Mouse (Mus musculus) midbrain, embryonic 14.5 days (tissue): ENCODE measurements around the gene Csrnp1. TPM values are rescaled to one million over a fixed set of nuclear protein-coding genes. Genes with fewer than 3 reads are reported as not detected.

Source experiments
- ATAC-seq: fragments of 200-750 bp; cut with Nextera tagmentation; 2 replicates; pipeline ENCODE4 v1.8.0; 2017; ENCODE audit warnings: moderate number of reproducible peaks, moderate library complexity; ENCODE audit not compliant: low FRiP score, low TSS enrichment
- DNase-seq: peaks from one replicate; pipeline ENCODE4 v3.0.0-alpha.2; 2015
- H3K27ac ChIP-seq: fragments of 300-500 bp; sonication (generic); replicated peaks from 2 replicates; pipeline ENCODE4 v1.5.1; 2014; ENCODE audit warnings: mild to moderate bottlenecking, low read depth, low read length, moderate library complexity
- H3K27me3 ChIP-seq: fragments of 300-500 bp; sonication (generic); 2 replicates; pipeline ENCODE4 v1.6.1; 2014; ENCODE audit warnings: low read length, control low read depth, mixed read lengths; ENCODE audit not compliant: control insufficient read depth, insufficient read depth
- H3K36me3 ChIP-seq: fragments of 300-500 bp; sonication (generic); 2 replicates; pipeline ENCODE4 v1.6.1; 2014; ENCODE audit warnings: low read length, control low read depth; ENCODE audit not compliant: control insufficient read depth, insufficient read depth
- H3K4me1 ChIP-seq: fragments of 300-500 bp; sonication (generic); 2 replicates; pipeline ENCODE4 v1.6.1; 2014; ENCODE audit warnings: mild to moderate bottlenecking, antibody characterized with exemption, low read length, control low read depth; ENCODE audit not compliant: control insufficient read depth, insufficient read depth
- H3K4me2 ChIP-seq: fragments of 300-500 bp; sonication (generic); 2 replicates; pipeline ENCODE4 v1.6.1; 2014; ENCODE audit warnings: mild to moderate bottlenecking, low read length, moderate library complexity
- H3K4me3 ChIP-seq: fragments of 300-500 bp; sonication (generic); replicated peaks from 2 replicates; pipeline ENCODE4 v1.5.1; 2014; ENCODE audit warnings: low read depth, low read length
- H3K9ac ChIP-seq: fragments of 300-500 bp; sonication (generic); replicated peaks from 2 replicates; pipeline ENCODE4 v1.6.1; 2014; ENCODE audit warnings: mild to moderate bottlenecking, low read length, moderate library complexity
- H3K9me3 ChIP-seq: fragments of 300-500 bp; sonication (generic); 2 replicates; pipeline ENCODE4 v1.6.1; 2016; ENCODE audit warnings: low read length, control low read depth, mixed read lengths; ENCODE audit not compliant: control insufficient read depth
- WGBS: fragments of 180-500 bp; shearing (Covaris S2); extraction: QIAGEN DNeasy Blood & Tissue Kit; methylation state at CpG from one replicate; pipeline ENCODE4 v1.1.7; 2014; 5-methylcytosine and 5-hydroxymethylcytosine counted together
- polyA plus RNA-seq: library from polyadenylated mRNA; unstranded; fragments of >200 nt; fragmentation: Nextera tagmentation; extraction: Ambion mirVana; gene quantifications from 2 replicates; pipeline ENCODE4 v1.2.1, GENCODE M21; 2014

The Csrnp1 gene
- polyA plus RNA-seq, 1 experiment from 2014 or later, result 0.67 TPM

DNA sequence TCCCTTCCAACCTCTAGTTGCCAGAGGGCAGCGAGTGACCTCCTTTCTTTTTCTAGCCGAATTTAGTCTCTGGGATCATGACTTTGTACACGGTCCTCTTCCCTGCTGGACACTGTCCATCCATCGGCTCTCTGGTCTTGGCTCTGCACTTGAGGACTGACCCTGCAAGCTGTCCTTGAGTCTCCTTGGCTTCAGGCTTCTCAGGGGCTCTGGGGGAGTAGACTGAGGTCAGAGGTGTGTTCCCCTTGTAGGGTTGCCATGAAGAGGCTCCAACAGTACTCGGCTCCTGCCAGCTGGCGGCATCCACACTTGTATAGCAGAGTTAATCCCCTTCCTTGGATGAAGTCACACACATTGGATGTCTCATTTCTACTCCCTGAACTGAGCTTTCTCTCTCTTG, 15.2 kb upstream of the Csrnp1 start:
- 69% methylated on average over 6 of the region's 6 CpGs for WGBS
- Histone ChIP-seq H3K36me3 (no peaks in the 10 kb centered on the region), H3K4me2 (no peak overlapping the region), H3K4me3 (no peak overlapping the region), H3K27me3 (no peaks in the 10 kb centered on the region), H3K27ac (no peak overlapping the region), H3K9me3 (no peaks in the 10 kb centered on the region), H3K9ac (no peak overlapping the region), H3K4me1 (0 out of 2 replicates have a peak, but pooled peaks cover 3% of the 10 kb centered on the region)
- DNase-seq, result no peak
- no peak for ATAC-seq

DNA sequence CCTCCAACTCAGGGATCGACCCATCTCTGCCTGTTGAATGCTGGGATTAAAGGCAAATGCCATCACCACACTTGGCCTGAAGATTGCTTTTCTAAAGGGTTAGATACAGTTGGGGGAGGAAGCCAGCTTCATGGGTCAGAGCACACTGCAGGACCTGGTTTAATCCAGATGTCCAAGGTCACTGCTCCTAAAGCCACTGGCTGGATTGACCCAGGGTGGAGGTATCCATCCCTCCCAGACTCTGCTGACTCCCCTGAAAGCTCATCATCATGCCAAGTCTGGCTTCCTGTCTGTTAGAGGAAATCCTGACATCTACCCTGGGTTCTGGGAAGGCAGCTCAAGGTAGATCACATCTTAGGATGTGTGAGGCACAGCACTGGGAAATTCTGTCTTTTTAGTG, 14.3 kb upstream of the Csrnp1 start:
- 63% methylated on average over 1 of the region's 1 CpGs for WGBS
- no peak for DNase-seq
- Histone ChIP-seq H3K27me3 (no peaks in the 10 kb centered on the region), H3K4me3 (no peak overlapping the region), H3K36me3 (no peaks in the 10 kb centered on the region), H3K9me3 (no peaks in the 10 kb centered on the region), H3K4me1 (no peaks in the 10 kb centered on the region), H3K4me2 (no peak overlapping the region), H3K27ac (no peak overlapping the region), H3K9ac (no peak overlapping the region)
- no peak for ATAC-seq

GRCm38 (mm10) chr9:119996080-119996479, 11.6 kb upstream of the Csrnp1 start:
- Histone ChIP-seq H3K27ac (no peak overlapping the region), H3K4me3 (no peak overlapping the region)
- WGBS, result 90% methylated on average over 4 of the region's 4 CpGs

DNA sequence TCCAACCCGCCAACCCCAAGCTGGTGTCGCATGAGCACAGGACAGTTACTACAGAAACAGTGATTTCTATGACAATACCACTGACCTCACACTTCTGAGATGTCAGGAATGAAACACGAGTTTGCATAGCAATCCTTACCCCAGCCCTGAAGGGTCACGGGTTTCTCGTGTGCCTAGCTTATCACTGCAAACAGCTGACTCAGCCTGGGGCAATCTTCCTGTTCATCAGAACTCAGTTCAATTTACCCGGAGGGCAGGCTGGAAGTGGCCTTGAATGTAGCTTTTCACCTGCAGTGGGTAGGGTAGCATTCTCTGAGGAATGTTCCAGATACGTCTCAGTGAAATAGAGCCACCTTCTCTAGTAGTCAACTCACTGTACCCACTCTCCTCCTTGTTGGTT, 9.7 kb upstream of the Csrnp1 start:
- Histone ChIP-seq H3K4me3 (no peak overlapping the region), H3K27me3 (no peaks in the 10 kb centered on the region), H3K4me1 (no peaks in the 10 kb centered on the region), H3K27ac (no peak overlapping the region), H3K9me3 (no peaks in the 10 kb centered on the region), H3K4me2 (no peak overlapping the region), H3K36me3 (no peaks in the 10 kb centered on the region), H3K9ac (no peak overlapping the region)
- DNase-seq, result no peak
- 80% methylated on average over 7 of the region's 7 CpGs for WGBS
- no peak for ATAC-seq

More at GRCm38 (mm10) chr9:119996080-119996479, 11.6 kb upstream of the Csrnp1 start:
- no peak for DNase-seq
- no peaks in the 10 kb centered on the region for H3K27me3 ChIP-seq
- no peak overlapping the region for H3K4me2 ChIP-seq
- H3K9me3 ChIP-seq, result no peaks in the 10 kb centered on the region
- no peaks in the 10 kb centered on the region for H3K4me1 ChIP-seq
- H3K36me3 ChIP-seq, result no peaks in the 10 kb centered on the region
- ATAC-seq, result no peak
- no peak overlapping the region for H3K9ac ChIP-seq

DNA sequence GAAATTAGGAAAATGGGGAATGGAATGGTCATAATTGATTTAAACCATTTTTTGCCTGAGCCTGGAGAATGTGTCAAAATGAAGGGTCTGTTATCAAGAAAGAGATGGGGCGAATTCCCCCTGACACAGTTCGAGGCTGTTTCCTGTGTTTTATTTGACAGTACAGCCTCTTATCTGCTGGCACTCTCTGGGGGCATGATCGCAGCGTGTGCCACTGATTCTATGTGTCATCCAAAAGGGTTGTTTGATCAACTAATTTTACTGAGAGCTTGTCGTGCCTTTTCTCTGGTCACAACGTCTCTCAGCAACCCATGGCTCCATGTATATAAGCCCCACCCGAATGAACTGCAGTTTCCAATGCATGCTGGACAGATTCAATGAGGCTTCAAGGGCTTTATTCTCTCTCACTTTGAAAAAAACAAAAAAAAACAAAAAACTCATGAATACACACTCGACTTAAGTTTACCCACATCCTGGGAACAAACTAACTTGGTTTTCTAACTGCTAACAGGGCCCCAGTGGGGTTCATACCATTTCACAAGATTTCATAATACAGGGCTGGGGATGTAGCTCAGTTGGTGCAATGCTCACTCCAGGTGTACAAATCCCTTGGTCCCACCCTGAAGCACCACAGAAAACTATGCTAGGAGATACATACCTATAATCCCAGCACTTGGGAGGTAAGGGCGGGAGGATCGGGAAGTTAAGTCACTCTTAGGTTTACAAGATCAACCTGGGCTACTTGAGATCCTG, 8.8 kb upstream of the Csrnp1 start:
- Histone ChIP-seq H3K9ac (no peak overlapping the region), H3K4me1 (no peaks in the 10 kb centered on the region), H3K4me3 (no peak overlapping the region), H3K27ac (no peak overlapping the region), H3K4me2 (no peak overlapping the region), H3K9me3 (no peaks in the 10 kb centered on the region), H3K36me3 (no peaks in the 10 kb centered on the region), H3K27me3 (no peaks in the 10 kb centered on the region)
- DNase-seq (no peak), ATAC-seq (no peak)
- WGBS, result 76% methylated on average over 10 of the region's 10 CpGs

DNA sequence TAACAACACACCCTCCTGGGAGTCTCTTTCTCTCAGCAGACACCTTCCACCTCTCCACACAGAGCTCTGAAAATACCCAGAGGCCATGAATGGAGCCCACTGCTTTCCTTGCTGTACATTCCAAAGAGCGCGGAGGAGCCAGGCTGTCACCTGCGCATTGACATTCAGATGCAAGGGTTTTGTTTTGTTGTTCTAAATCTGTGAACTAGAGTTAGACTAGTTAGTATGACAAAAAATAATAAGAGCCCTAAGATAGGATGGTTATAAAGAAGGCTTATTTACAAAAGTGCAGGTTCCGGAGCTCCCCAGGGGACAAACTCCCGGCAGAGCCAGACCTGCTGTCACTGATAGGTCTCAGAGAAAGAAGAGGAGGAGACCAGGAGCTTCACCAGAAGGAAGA, 6.9 kb upstream of the Csrnp1 start:
- ATAC-seq (no peak), DNase-seq (no peak)
- no peaks in the 10 kb centered on the region for H3K36me3 ChIP-seq
- H3K9me3 ChIP-seq, result no peaks in the 10 kb centered on the region
- no peak overlapping the region for H3K9ac ChIP-seq
- H3K27me3 ChIP-seq, result no peaks in the 10 kb centered on the region
- H3K4me3 ChIP-seq, result no peak overlapping the region
- no peak overlapping the region for H3K27ac ChIP-seq
- H3K4me1 ChIP-seq, result no peaks in the 10 kb centered on the region
- 12% methylated on average over 5 of the region's 5 CpGs for WGBS
- H3K4me2 ChIP-seq, result no peak overlapping the region

DNA sequence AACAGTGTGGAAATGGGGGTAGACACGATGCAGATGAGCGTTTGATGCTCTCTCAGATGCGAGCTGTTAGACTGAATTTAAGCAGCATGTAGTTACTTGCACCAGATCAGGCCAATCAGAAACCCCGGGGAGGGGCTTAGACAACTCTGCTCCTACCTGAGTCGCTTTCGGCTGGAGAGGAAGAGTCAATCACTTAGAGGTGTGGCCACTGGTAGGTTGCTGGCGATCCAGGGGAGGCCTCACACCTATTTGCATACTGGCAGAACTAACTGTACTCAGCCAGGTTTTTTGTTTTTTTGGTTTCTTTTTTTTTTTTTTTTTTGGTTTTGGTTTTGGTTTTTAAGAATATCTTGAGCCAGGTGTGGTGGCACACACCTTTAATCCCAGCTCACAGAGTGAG, 3.8 kb upstream of the Csrnp1 start:
- no peak overlapping the region for H3K4me2 ChIP-seq
- H3K9me3 ChIP-seq, result no peaks in the 10 kb centered on the region
- 55% methylated on average over 7 of the region's 7 CpGs for WGBS
- ATAC-seq (no peak), DNase-seq (no peak)
- no peaks in the 10 kb centered on the region for H3K36me3 ChIP-seq
- H3K27me3 ChIP-seq, result peaks cover 11% of the 10 kb centered on the region
- peaks cover 3% of the 10 kb centered on the region for H3K4me1 ChIP-seq
- no peak overlapping the region for H3K27ac ChIP-seq
- H3K4me3 ChIP-seq, result no peak overlapping the region
- no peak overlapping the region for H3K9ac ChIP-seq

- Histone ChIP-seq H3K27ac (no peak overlapping the region), H3K36me3 (no peaks in the 10 kb centered on the region), H3K27me3 (peaks cover 21% of the 10 kb centered on the region), H3K4me3 (no peak overlapping the region), H3K9me3 (no peaks in the 10 kb centered on the region), H3K4me1 (peaks cover 26% of the 10 kb centered on the region), H3K4me2 (no peak overlapping the region), H3K9ac (no peak overlapping the region)
- DNase-seq, result no peak
- WGBS, result 83% methylated on average over 10 of the region's 10 CpGs
- no peak for ATAC-seq
Measured at GRCm38 (mm10) chr9:119985881-119986574, 1.6 kb upstream of the Csrnp1 start.
